Mouse (Mus musculus) intestine, embryonic 16.5 days (tissue): ENCODE data around the gene Unc93b1. TPM values are rescaled to one million over a fixed set of nuclear protein-coding genes. Genes with fewer than 3 reads are reported as not detected.
A peak's percentile ranks its signal among the peaks of the same experiment; 100 is the strongest.
"Not testable (repeated sequence)": the region's sequence is repeated elsewhere in the genome, so short reads cannot be mapped to it uniquely, and the experiment has no call there.

Experiments
- ATAC-seq: fragments of 200-750 bp; cut with Nextera tagmentation; 2 replicates; pipeline ENCODE4 v1.8.0; 2017; ENCODE audit warnings: moderate TSS enrichment, moderate library complexity
- H3K27ac ChIP-seq: fragments of 300-500 bp; sonication (generic); 2 replicates; pipeline ENCODE4 v1.5.1; 2014; ENCODE audit warnings: mild to moderate bottlenecking, low read length
- H3K27me3 ChIP-seq: fragments of 300-500 bp; sonication (generic); replicated peaks from 2 replicates; pipeline ENCODE4 v1.6.1; 2014; ENCODE audit warnings: low read length, control low read depth, mixed read lengths; ENCODE audit not compliant: control insufficient read depth, insufficient read depth
- H3K36me3 ChIP-seq: fragments of 300-500 bp; sonication (generic); 2 replicates; pipeline ENCODE4 v1.6.1; 2014; ENCODE audit warnings: low read length, control low read depth; ENCODE audit not compliant: control insufficient read depth, insufficient read depth
- H3K4me1 ChIP-seq: fragments of 300-500 bp; sonication (generic); 2 replicates; pipeline ENCODE4 v1.6.1; 2014; ENCODE audit warnings: low read length, control low read depth, mixed read lengths; ENCODE audit not compliant: control insufficient read depth, insufficient read depth
- H3K4me2 ChIP-seq: fragments of 300-500 bp; sonication (generic); 2 replicates; pipeline ENCODE4 v1.6.1; 2014; ENCODE audit warnings: low read depth, low read length, control low read depth
- H3K4me3 ChIP-seq: fragments of 300-500 bp; sonication (generic); 2 replicates; pipeline ENCODE4 v1.5.1; 2014; ENCODE audit warnings: mild to moderate bottlenecking, low read length
- H3K9ac ChIP-seq: fragments of 300-500 bp; sonication (generic); 2 replicates; pipeline ENCODE4 v1.6.1; 2014; ENCODE audit warnings: low read depth, low read length
- H3K9me3 ChIP-seq: fragments of 300-500 bp; sonication (generic); 2 replicates; pipeline ENCODE4 v1.6.1; 2016; ENCODE audit warnings: low read length, control low read depth; ENCODE audit not compliant: control insufficient read depth
- WGBS: fragments of 180-500 bp; shearing (Covaris S2); extraction: QIAGEN DNeasy Blood & Tissue Kit; methylation state at CpG from one replicate; pipeline ENCODE4 v1.1.7; 2014; 5-methylcytosine and 5-hydroxymethylcytosine counted together
- polyA plus RNA-seq: library from polyadenylated mRNA; unstranded; fragments of >200 nt; fragmentation: Nextera tagmentation; extraction: Ambion mirVana; gene quantifications from 2 replicates; pipeline ENCODE4 v1.2.1, GENCODE M21; 2015

Unc93b1 gene
- polyA plus RNA-seq, 1 experiment from 2014 or later: 27.0 TPM

DNA sequence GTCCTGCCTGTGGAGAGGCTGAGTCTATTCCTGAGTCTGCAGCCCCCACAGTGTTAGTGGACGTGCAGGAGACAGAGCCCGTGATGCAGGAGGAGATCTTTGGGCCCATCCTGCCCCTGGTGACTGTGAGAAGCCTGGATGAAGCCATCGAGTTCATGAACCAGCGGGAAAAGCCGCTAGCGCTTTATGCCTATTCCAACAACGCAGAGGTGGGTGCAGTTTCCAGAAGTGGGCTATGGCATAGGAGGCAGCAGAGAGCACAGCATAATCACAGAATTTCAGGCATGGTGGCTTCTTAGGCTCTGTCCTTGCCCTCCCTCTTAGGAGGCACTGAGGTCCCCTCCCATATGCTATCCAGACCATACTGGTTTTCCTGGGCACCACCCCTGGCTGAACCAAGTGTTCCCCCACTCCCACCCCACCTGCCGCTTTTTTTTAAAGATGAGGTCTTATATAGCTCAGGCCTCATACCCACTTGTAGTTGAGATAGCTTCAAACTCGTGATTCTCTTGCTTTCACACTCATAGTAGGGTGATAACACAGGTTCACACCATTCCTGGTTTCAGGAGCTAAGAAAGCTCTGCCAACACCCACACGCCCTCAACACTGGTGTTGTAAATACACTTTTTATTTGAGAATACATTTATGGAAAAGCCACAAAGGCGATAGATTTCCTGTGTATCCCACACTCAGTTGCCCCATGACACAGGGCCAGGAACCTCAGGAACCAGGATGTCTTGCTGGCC, 31.5 kb downstream of the Unc93b1 start:
- no peaks in the 10 kb centered on the region for H3K9me3 ChIP-seq
- 74% methylated on average over 11 of the region's 11 CpGs for WGBS
- no peak for ATAC-seq

DNA sequence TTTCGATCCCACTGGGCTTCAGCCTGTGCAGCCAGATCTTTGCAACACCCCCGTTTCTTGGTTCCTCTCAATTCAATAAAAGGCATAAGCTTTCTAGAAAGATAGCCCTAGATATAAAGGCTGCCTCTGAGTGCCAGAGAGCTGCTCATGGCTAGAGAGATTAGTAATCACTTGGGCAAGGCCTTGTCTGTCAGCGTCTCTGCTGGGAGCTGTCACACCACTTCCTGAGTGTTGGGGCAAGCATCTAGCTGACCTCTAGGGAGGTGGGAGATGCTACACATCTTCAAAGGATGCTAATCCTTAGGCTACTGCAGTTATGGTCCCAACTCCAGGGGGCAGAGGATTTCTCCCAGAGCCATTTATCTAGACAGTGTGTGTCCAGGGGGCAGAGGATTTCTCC, 32.3 kb downstream of the Unc93b1 start:
- Histone ChIP-seq H3K9me3 (no peaks in the 10 kb centered on the region), H3K27ac (no peak overlapping the region), H3K27me3 (no peaks in the 10 kb centered on the region), H3K4me2 (no peak overlapping the region), H3K36me3 (no peaks in the 10 kb centered on the region), H3K4me3 (no peak overlapping the region), H3K4me1 (peaks cover 3% of the 10 kb centered on the region; the same call in 1 of the 2 replicates), H3K9ac (no peak overlapping the region)
- no peak for ATAC-seq
- WGBS: 63% methylated on average over 3 of the region's 3 CpGs

More for the DNA sequence above, 31.5 kb downstream of the Unc93b1 start:
- Histone ChIP-seq H3K4me1 (0 out of 2 replicates have a peak, but pooled peaks cover 3% of the 10 kb centered on the region), H3K4me3 (no peak overlapping the region), H3K36me3 (no peaks in the 10 kb centered on the region), H3K9ac (no peak overlapping the region), H3K27ac (no peak overlapping the region), H3K4me2 (no peak overlapping the region), H3K27me3 (no peaks in the 10 kb centered on the region)

DNA sequence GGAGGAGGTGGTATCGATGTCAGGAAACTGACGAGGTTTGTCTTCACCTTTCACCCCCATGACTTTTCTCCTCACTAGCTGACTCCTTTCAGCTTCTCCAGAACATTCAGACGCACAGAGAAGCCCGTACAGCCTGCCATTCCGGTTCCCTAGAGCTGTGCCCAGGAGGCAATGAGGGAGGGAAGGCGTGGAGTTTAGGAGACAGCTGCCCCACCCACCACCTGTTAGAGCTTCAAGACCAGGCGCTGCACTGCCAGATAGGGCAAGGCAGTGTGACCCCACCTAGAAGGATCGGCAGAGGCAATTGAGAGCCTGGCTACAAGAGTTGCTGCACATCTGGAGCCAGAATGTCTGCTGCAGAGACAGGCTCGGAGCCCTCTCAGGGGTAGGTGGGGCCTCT, 37.2 kb downstream of the Unc93b1 start, which contains the start of gene Aldh3b2:
Gene Aldh3b2 (plus strand): TSS at position 100 of the 400 bp plus-strand sequence.
- H3K36me3 ChIP-seq: no peaks in the 10 kb centered on the region
- no peak within 1 kb of the TSS for H3K4me2 ChIP-seq
- WGBS: 26% methylated on average over 9 of the region's 9 CpGs
- no peak within 1 kb of the TSS for H3K4me3 ChIP-seq
- ATAC-seq: peak; percentile 90
- peaks cover 6% of the 10 kb centered on the region; the same call in 1 of the 2 replicates for H3K4me1 ChIP-seq
- H3K9ac ChIP-seq: no peak within 1 kb of the TSS
- H3K9me3 ChIP-seq: no peaks in the 10 kb centered on the region
- no peak within 1 kb of the TSS for H3K27ac ChIP-seq
- H3K27me3 ChIP-seq: no peaks in the 10 kb centered on the region

DNA sequence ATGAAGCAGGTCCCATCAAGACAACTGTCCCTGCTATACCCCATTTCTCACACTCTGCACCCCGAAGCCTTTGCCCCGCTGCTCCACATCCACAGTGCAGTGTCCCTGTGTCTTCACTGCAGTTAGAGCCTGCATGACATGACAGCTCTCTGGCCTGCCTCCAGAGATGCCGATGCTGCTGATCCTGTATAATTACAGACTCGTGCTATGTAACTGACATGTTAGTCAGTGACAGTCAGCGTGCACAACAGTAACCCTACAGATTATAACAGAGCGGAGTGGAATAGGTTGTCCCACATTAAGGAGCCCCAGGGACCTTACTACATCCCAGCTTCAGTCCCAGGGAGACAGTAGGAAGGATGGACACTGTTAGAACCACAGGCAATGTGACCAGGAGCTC, 39.6 kb downstream of the Unc93b1 start:
- H3K27me3 ChIP-seq, H3K27ac ChIP-seq, H3K9me3 ChIP-seq, H3K4me2 ChIP-seq, ATAC-seq, H3K4me1 ChIP-seq, H3K36me3 ChIP-seq, H3K9ac ChIP-seq, H3K4me3 ChIP-seq: not testable (repeated sequence)
- WGBS: 93% methylated on average over 6 of the region's 6 CpGs

DNA sequence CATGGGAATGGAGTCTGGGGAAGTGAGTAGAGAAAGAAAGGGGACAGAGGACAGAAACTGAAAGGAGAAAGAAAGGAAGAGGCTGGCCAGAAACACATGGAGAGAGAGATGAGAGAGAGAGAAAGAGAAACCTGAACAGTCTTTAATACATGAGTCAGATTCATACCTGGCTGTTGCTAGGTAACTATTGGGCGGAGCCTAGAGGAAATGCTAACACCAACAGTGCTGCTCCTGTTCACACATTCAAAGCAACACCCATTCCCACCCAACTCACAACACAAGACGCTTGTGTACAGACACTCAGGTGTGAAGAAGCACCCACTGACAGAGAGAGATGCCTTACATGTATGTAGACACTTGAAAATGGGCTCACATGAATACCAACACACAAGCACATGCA, 40.9 kb downstream of the Unc93b1 start:
- no peaks in the 10 kb centered on the region for H3K9me3 ChIP-seq
- H3K4me1 ChIP-seq: peaks cover 3% of the 10 kb centered on the region; the same call in 1 of the 2 replicates
- no peak overlapping the region for H3K27ac ChIP-seq
- H3K4me3 ChIP-seq: no peak overlapping the region
- 67% methylated on average over 2 of the region's 2 CpGs for WGBS
- H3K36me3 ChIP-seq: no peaks in the 10 kb centered on the region
- H3K9ac ChIP-seq: no peak overlapping the region
- no peak overlapping the region for H3K4me2 ChIP-seq
- H3K27me3 ChIP-seq: no peaks in the 10 kb centered on the region
- no peak for ATAC-seq

DNA sequence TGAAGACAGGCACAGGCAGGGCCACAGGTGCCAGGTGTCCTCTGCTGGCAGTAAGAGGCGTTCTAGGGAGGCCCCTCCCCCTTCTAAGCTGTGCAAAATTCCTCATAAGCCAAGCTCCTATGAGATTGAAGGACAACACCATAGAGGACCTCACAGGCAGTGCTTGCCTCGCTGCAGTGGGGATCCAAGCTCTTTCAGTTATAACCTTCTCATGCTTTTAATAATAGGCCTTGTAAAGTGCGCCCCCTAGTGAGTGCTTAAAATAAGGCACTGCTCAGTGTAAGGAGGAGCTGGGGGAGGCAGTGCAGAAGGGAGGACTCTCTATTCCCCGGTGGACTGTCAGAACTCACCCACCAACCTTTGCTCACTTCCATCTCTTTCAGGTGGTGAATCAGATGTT, 45.3 kb downstream of the Unc93b1 start:
- H3K9me3 ChIP-seq: no peaks in the 10 kb centered on the region
- H3K36me3 ChIP-seq: no peaks in the 10 kb centered on the region
- H3K9ac ChIP-seq: no peak overlapping the region
- H3K4me1 ChIP-seq: no peaks in the 10 kb centered on the region; the same call in 1 of the 2 replicates
- peak; percentile 69; the same call in 1 of the 2 replicates for ATAC-seq
- 11% methylated on average over 4 of the region's 4 CpGs for whole genome bisulfite sequencing
- H3K4me3 ChIP-seq: no peak overlapping the region
- H3K4me2 ChIP-seq: no peak overlapping the region
- no peaks in the 10 kb centered on the region for H3K27me3 ChIP-seq
- no peak overlapping the region for H3K27ac ChIP-seq

DNA sequence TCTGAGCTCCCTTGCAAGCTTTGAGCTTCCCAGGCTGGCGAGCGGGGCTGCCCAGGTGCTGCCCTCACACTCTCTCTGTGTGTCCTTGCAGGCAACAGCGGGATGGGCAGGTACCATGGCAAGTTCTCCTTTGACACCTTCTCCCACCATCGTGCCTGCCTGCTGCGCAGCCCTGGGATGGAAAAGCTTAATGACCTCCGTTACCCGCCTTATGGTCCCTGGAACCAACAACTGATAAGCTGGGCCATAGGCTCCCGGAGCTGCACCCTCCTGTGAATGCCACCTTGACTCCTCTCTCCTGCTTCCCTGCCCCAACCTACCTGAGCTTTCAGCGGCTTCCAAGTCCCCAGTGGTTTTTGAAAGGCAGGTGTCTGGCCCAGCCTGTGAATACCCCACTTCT, 45.9 kb downstream of the Unc93b1 start:
- Histone ChIP-seq H3K9ac (no peak overlapping the region), H3K4me2 (no peak overlapping the region), H3K36me3 (no peaks in the 10 kb centered on the region), H3K4me1 (peaks cover 4% of the 10 kb centered on the region), H3K27ac (no peak overlapping the region), H3K9me3 (no peaks in the 10 kb centered on the region), H3K27me3 (no peaks in the 10 kb centered on the region), H3K4me3 (no peak overlapping the region)
- 70% methylated on average over 9 of the region's 9 CpGs for WGBS
- no peak for ATAC-seq

DNA sequence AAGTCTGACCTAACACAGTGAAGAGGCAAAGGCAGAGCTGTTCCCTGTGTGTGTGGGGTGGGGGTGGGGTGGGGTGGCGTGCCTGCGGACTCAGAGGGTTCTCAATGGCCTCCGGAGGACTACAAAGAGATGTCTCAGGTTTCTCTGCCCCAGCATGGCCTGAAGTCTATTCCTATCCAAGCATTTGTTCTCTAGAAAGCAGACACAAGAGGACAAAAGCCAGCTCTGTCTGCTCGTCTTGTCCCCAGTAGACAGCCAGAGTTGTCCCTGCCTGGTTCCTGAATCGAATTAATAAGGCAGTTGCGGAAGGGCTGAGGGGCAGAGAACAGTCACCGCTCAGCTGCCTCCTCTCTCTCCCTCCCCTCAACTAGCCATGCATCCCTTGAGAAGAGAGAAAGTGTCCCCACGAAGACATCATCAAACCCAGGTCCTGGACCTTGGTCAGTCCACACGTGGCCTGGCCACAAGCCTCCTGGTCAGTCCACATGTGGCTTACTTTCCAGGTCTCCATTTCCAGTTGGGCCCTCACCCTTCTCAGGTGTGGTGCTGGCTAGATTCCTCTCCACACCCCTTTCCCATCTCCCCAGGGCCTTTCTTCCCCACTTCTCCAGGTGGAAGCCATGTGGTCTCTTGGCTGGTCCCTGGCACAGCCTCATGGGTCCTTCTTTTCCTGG, 48.7 kb downstream of the Unc93b1 start:
- peaks cover 19% of the 10 kb centered on the region for H3K4me1 ChIP-seq
- H3K27ac ChIP-seq: no peak overlapping the region
- ATAC-seq: no peak
- no peak overlapping the region for H3K4me3 ChIP-seq
- WGBS: 56% methylated on average over 9 of the region's 9 CpGs
- no peak overlapping the region; the same call in 1 of the 2 replicates for H3K9ac ChIP-seq
- no peak overlapping the region for H3K4me2 ChIP-seq
- H3K27me3 ChIP-seq: no peaks in the 10 kb centered on the region
- H3K36me3 ChIP-seq: no peaks in the 10 kb centered on the region; the same call in 1 of the 2 replicates
- H3K9me3 ChIP-seq: no peaks in the 10 kb centered on the region

DNA sequence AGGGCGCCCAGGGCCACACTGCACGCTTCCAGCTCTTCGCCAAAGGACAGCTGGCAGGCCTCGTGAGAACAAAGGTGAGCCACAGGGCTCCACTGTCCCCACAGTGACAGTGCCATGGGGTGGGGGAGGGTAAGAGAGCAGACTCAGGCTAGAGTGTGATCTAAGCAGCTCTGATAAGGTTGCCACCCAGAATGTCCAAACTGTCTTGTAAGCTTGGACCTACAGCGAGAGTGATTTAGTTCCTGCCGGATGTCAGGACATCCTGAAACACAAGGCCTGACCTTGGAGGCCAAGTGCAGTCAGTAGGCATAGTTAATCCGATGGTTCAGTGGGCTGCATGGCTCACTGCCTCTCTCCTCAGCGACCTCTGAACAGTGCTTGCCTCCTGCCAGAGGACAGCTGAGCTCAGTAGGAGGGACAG, 50.3 kb downstream of the Unc93b1 start:
- Histone ChIP-seq H3K27ac (peak overlapping the region; percentile 58), H3K36me3 (no peaks in the 10 kb centered on the region; the same call in 1 of the 2 replicates)

More for the DNA sequence above, 50.3 kb downstream of the Unc93b1 start:
- no peaks in the 10 kb centered on the region for H3K27me3 ChIP-seq
- peaks cover 19% of the 10 kb centered on the region for H3K4me1 ChIP-seq
- H3K9ac ChIP-seq: 0 out of 2 replicates have a peak overlapping the region, but pooled peaks have one; percentile 23
- H3K4me2 ChIP-seq: no peak overlapping the region
- WGBS: 37% methylated on average over 8 of the region's 8 CpGs
- H3K4me3 ChIP-seq: no peak overlapping the region
- no peaks in the 10 kb centered on the region for H3K9me3 ChIP-seq
- ATAC-seq: 0 out of 2 replicates have a peak, but pooled peaks have one; percentile 17
